In genomic region chr1:162040490-162041274, GRCm38 (mm10) we compare ENCODE assay signal across 8 mouse cellular contexts.
DNase-seq lines count a peak whose midpoint lies in the region; ATAC-seq and TF ChIP-seq lines count a peak whose summit lies in the region.

No protein-coding gene starts in this region.

- H3K27ac ChIP-seq in lung, embryonic 16.5 days (ENCODE audit: low read length): peak overlapping the region; percentile 28; the same call in 1 of the 2 replicates
- H3K27ac ChIP-seq in embryonic facial prominence, embryonic 14.5 days (replicated peaks; ENCODE audit: low read depth, low read length): peak overlapping the region; percentile 90
- H3K27ac ChIP-seq in intestine, embryonic 16.5 days (ENCODE audit: low read length): peak overlapping the region; percentile 63
- H3K27ac ChIP-seq in small intestine, adult 2 months (ENCODE audit: insufficient read depth, low read depth, low read length): peak overlapping the region; percentile 99
- no peak overlapping the region for H3K27ac ChIP-seq in forebrain, embryonic 15.5 days (replicated peaks)

- TF ChIP-seq POLR2A in small intestine, adult 2 months (IDR thresholded peaks at IDR 0.05; ENCODE audit: low read depth, low read length): no peak

- no peaks in the 10 kb centered on the region for H3K27me3 ChIP-seq in lung, embryonic 16.5 days (ENCODE audit: control insufficient read depth, insufficient read depth, low read depth, low read length)
- H3K27me3 ChIP-seq in embryonic facial prominence, embryonic 14.5 days (replicated peaks; ENCODE audit: control insufficient read depth, insufficient read depth, low read length): no peaks in the 10 kb centered on the region
- no peaks in the 10 kb centered on the region for H3K27me3 ChIP-seq in intestine, embryonic 16.5 days (replicated peaks; ENCODE audit: control insufficient read depth, insufficient read depth, low read length)
- H3K27me3 ChIP-seq in small intestine, adult 2 months (ENCODE audit: control insufficient read depth, insufficient read depth, low read length): no peaks in the 10 kb centered on the region
- H3K27me3 ChIP-seq in forebrain, embryonic 15.5 days: no peaks in the 10 kb centered on the region

- H3K4me3 ChIP-seq in lung, embryonic 16.5 days (ENCODE audit: low read length): no peak overlapping the region
- H3K4me3 ChIP-seq in embryonic facial prominence, embryonic 14.5 days (ENCODE audit: low read depth, low read length): no peak overlapping the region
- no peak overlapping the region for H3K4me3 ChIP-seq in intestine, embryonic 16.5 days (ENCODE audit: low read length)
- no peak overlapping the region for H3K4me3 ChIP-seq in small intestine, adult 2 months (ENCODE audit: low read depth, low read length)
- no peak overlapping the region for H3K4me3 ChIP-seq in forebrain, embryonic 15.5 days

- no peak for TF ChIP-seq CTCF in small intestine, adult 2 months (IDR thresholded peaks at IDR 0.05; ENCODE audit: extremely low read depth, insufficient read length, insufficient replicate concordance, low read depth, low read length)

- 74% methylated on average over 6 of the region's 6 CpGs for WGBS in lung, embryonic 16.5 days
- WGBS in embryonic facial prominence, embryonic 14.5 days: 81% methylated on average over 6 of the region's 6 CpGs
- WGBS in intestine, embryonic 16.5 days: 62% methylated on average over 6 of the region's 6 CpGs
- 39% methylated on average over 6 of the region's 6 CpGs for WGBS in small intestine, adult 2 months
- WGBS in forebrain, embryonic 15.5 days: 93% methylated on average over 6 of the region's 6 CpGs

- DNase-seq in lung, postnatal 4 days: no peak
- peak; percentile 41 for DNase-seq in embryonic facial prominence, embryonic 14.5 days (ENCODE audit: low spot score)
- DNase-seq in spleen, postnatal 14 days (ENCODE audit: low spot score in 2 of 2): no peak
- no peak for DNase-seq in spleen, postnatal 36 days (ENCODE audit: low spot score in 2 of 2)

- ATAC-seq in lung, embryonic 16.5 days (ENCODE audit: low read depth): no peak
- ATAC-seq in embryonic facial prominence, embryonic 14.5 days (ENCODE audit: low read depth): no peak
- ATAC-seq in intestine, embryonic 16.5 days: peak; percentile 82
- ATAC-seq in forebrain, embryonic 15.5 days (replicated peaks): no peak

- no peaks in the 10 kb centered on the region for H3K36me3 ChIP-seq in lung, embryonic 16.5 days (ENCODE audit: control insufficient read depth, insufficient read depth, low read length)
- no peaks in the 10 kb centered on the region for H3K36me3 ChIP-seq in embryonic facial prominence, embryonic 14.5 days (ENCODE audit: control insufficient read depth, insufficient read depth, low read length)
- H3K36me3 ChIP-seq in intestine, embryonic 16.5 days (ENCODE audit: control insufficient read depth, insufficient read depth, low read length): no peaks in the 10 kb centered on the region
- H3K36me3 ChIP-seq in small intestine, adult 2 months (ENCODE audit: control insufficient read depth, insufficient read depth, low read length): no peaks in the 10 kb centered on the region
- no peaks in the 10 kb centered on the region for H3K36me3 ChIP-seq in forebrain, embryonic 15.5 days

- H3K9me3 ChIP-seq in lung, embryonic 16.5 days (ENCODE audit: control insufficient read depth, low read length): no peaks in the 10 kb centered on the region
- H3K9me3 ChIP-seq in embryonic facial prominence, embryonic 14.5 days (ENCODE audit: control insufficient read depth, low read length): no peaks in the 10 kb centered on the region
- no peaks in the 10 kb centered on the region for H3K9me3 ChIP-seq in intestine, embryonic 16.5 days (ENCODE audit: control insufficient read depth, low read length)
- no peaks in the 10 kb centered on the region for H3K9me3 ChIP-seq in forebrain, embryonic 15.5 days

- peaks cover 48% of the 10 kb centered on the region for H3K4me1 ChIP-seq in lung, embryonic 16.5 days (replicated peaks; ENCODE audit: control insufficient read depth, insufficient read depth, low read length)
- peaks cover 77% of the 10 kb centered on the region for H3K4me1 ChIP-seq in embryonic facial prominence, embryonic 14.5 days (ENCODE audit: control insufficient read depth, insufficient read depth, low read length)
- peaks cover 38% of the 10 kb centered on the region for H3K4me1 ChIP-seq in intestine, embryonic 16.5 days (ENCODE audit: control insufficient read depth, insufficient read depth, low read length)
- H3K4me1 ChIP-seq in small intestine, adult 2 months (ENCODE audit: control insufficient read depth, insufficient read depth, insufficient read length, low read length): peaks cover 29% of the 10 kb centered on the region
- peaks cover 17% of the 10 kb centered on the region for H3K4me1 ChIP-seq in forebrain, embryonic 15.5 days

- H3K4me2 ChIP-seq in lung, embryonic 16.5 days (ENCODE audit: low read depth, low read length): no peak overlapping the region
- H3K4me2 ChIP-seq in embryonic facial prominence, embryonic 14.5 days (ENCODE audit: low read depth, low read length): no peak overlapping the region
- no peak overlapping the region for H3K4me2 ChIP-seq in intestine, embryonic 16.5 days (ENCODE audit: low read depth, low read length)
- no peak overlapping the region for H3K4me2 ChIP-seq in forebrain, embryonic 15.5 days (replicated peaks)

- H3K9ac ChIP-seq in lung, embryonic 16.5 days (ENCODE audit: low read length): no peak overlapping the region
- no peak overlapping the region for H3K9ac ChIP-seq in embryonic facial prominence, embryonic 14.5 days (ENCODE audit: low read depth, low read length)
- H3K9ac ChIP-seq in intestine, embryonic 16.5 days (ENCODE audit: low read depth, low read length): no peak overlapping the region
- no peak overlapping the region for H3K9ac ChIP-seq in forebrain, embryonic 15.5 days (replicated peaks)
